Mouse (Mus musculus) thymus, adult 2 months (tissue): ENCODE results near the gene Hcn1.

ENCODE experiments used
- CTCF ChIP-seq: fragments of 200-500 bp; IDR thresholded peaks from 2 replicates; pipeline ENCODE4 v1.5.1; 2012; ENCODE audit warnings: mild to moderate bottlenecking, control low read depth, low read length, moderate library complexity, borderline replicate concordance; ENCODE audit not compliant: control insufficient read depth, poor library complexity, insufficient read depth; ENCODE audit errors: extremely low read depth
- POLR2A ChIP-seq: fragments of 200-500 bp; IDR thresholded peaks from 2 replicates; pipeline ENCODE4 v1.6.1; 2012; ENCODE audit warnings: mild to moderate bottlenecking, low read length, control low read depth, moderate library complexity; ENCODE audit not compliant: control insufficient read depth, poor library complexity, insufficient read depth; ENCODE audit errors: extremely low read depth

DNA sequence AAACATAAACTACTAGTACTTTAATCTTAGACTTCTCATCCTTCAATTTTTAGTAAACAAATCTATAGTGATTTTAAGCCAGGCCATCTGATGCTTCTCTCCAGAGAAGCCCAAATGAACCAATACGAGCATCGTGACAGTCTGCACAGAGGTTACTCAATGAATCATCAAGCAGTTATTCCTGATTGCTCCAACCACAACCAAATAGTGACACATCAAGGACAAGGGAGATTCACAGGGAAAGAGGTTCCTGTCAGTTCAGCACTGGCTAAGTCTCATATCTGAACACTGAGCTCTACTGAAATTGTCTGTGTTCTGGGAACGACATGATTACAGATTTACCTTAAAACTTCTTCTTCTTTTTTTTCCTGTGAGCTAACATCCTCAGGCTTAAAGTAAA, 305.7 kb downstream of the Hcn1 start:
- no peak for TF ChIP-seq POLR2A
- no peak for TF ChIP-seq CTCF
